Mouse (Mus musculus) heart, embryonic 12.5 days (tissue): Measurements from ENCODE around the gene Limk1. TPM values are rescaled to one million over a fixed set of nuclear protein-coding genes. Genes with fewer than 3 reads are reported as not detected.

ENCODE experiments used
- ATAC-seq: fragments of 200-750 bp; cut with Nextera tagmentation; 2 replicates; pipeline ENCODE4 v1.8.0; 2017; ENCODE audit warnings: moderate TSS enrichment, moderate library complexity; ENCODE audit not compliant: insufficient number of reproducible peaks, low FRiP score
- H3K27ac ChIP-seq: fragments of 300-500 bp; sonication (generic); 2 replicates; pipeline ENCODE4 v1.5.1; 2016; ENCODE audit warnings: mild to moderate bottlenecking, moderate library complexity; ENCODE audit not compliant: poor library complexity, severe bottlenecking
- H3K27me3 ChIP-seq: fragments of 300-500 bp; sonication (generic); replicated peaks from 2 replicates; pipeline ENCODE4 v1.6.1; 2016; ENCODE audit warnings: mild to moderate bottlenecking, moderate library complexity
- H3K36me3 ChIP-seq: fragments of 300-500 bp; sonication (generic); 2 replicates; pipeline ENCODE4 v1.6.1; 2016; ENCODE audit warnings: mild to moderate bottlenecking, moderate library complexity
- H3K4me1 ChIP-seq: fragments of 300-500 bp; sonication (generic); replicated peaks from 2 replicates; pipeline ENCODE4 v1.6.1; 2016; ENCODE audit warnings: mild to moderate bottlenecking
- H3K4me2 ChIP-seq: fragments of 300-500 bp; sonication (generic); 2 replicates; pipeline ENCODE4 v1.6.1; 2016; ENCODE audit warnings: mild to moderate bottlenecking, moderate library complexity
- H3K4me3 ChIP-seq: fragments of 300-500 bp; sonication (generic); 2 replicates; pipeline ENCODE4 v1.5.1; 2016; ENCODE audit warnings: mild to moderate bottlenecking
- H3K9ac ChIP-seq: fragments of 300-500 bp; sonication (generic); 2 replicates; pipeline ENCODE4 v1.6.1; 2016; ENCODE audit warnings: mild to moderate bottlenecking, moderate library complexity
- H3K9me3 ChIP-seq: fragments of 300-500 bp; sonication (generic); replicated peaks from 2 replicates; pipeline ENCODE4 v1.6.1; 2016; ENCODE audit warnings: mild to moderate bottlenecking, moderate library complexity
- WGBS: fragments of 180-500 bp; shearing (Covaris S2); methylation state at CpG from one replicate; pipeline ENCODE4 v1.1.7; 2016; 5-methylcytosine and 5-hydroxymethylcytosine counted together
- polyA plus RNA-seq: library from polyadenylated mRNA; unstranded; fragments of >200 nt; fragmentation: Nextera tagmentation; extraction: Ambion mirVana; gene quantifications from 2 replicates; pipeline ENCODE4 v1.2.1, GENCODE M21; 2016

The Limk1 gene
- polyA plus RNA-seq, 1 experiment from 2014 or later = 4.4 TPM

- H3K27me3 ChIP-seq = peaks cover 33% of the 10 kb centered on the region
- peaks cover 12% of the 10 kb centered on the region; the same call in 1 of the 2 replicates for H3K36me3 ChIP-seq
- H3K4me1 ChIP-seq = peaks cover 1% of the 10 kb centered on the region; the same call in 1 of the 2 replicates
- no peak overlapping the region for H3K4me3 ChIP-seq
- peak; percentile 29; the same call in 1 of the 2 replicates for ATAC-seq
- H3K4me2 ChIP-seq = no peak overlapping the region
- no peaks in the 10 kb centered on the region; the same call in 1 of the 2 replicates for H3K9me3 ChIP-seq
- no peak overlapping the region for H3K9ac ChIP-seq
- H3K27ac ChIP-seq = no peak overlapping the region
Measured at GRCm38 (mm10) chr5:134704157-134704556, 15.8 kb upstream of the Limk1 start.

GRCm38 (mm10) chr5:134695539-134695938 is 7.1 kb upstream of the Limk1 start:
- Histone ChIP-seq H3K27me3 (no peaks in the 10 kb centered on the region), H3K4me2 (no peak overlapping the region), H3K4me1 (peaks cover 11% of the 10 kb centered on the region), H3K9me3 (no peaks in the 10 kb centered on the region; the same call in 1 of the 2 replicates), H3K36me3 (no peaks in the 10 kb centered on the region), H3K4me3 (no peak overlapping the region), H3K9ac (no peak overlapping the region), H3K27ac (no peak overlapping the region)
- WGBS = 35% methylated on average over 2 of the region's 2 CpGs
- no peak for ATAC-seq

- WGBS = 8% methylated on average over 2 of the region's 2 CpGs
- no peak for ATAC-seq
Measured at GRCm38 (mm10) chr5:134695082-134695481, 6.7 kb upstream of the Limk1 start.

GRCm38 (mm10) chr5:134692704-134693103 is 4.3 kb upstream of the Limk1 start:
- no peak overlapping the region for H3K27ac ChIP-seq
- no peak overlapping the region for H3K9ac ChIP-seq
- no peak overlapping the region for H3K4me3 ChIP-seq
- no peak overlapping the region for H3K4me2 ChIP-seq
- WGBS = 90% methylated on average over 1 of the region's 1 CpGs
- no peak for ATAC-seq
- H3K36me3 ChIP-seq = no peaks in the 10 kb centered on the region
- H3K9me3 ChIP-seq = no peaks in the 10 kb centered on the region
- H3K4me1 ChIP-seq = peaks cover 16% of the 10 kb centered on the region
- no peaks in the 10 kb centered on the region for H3K27me3 ChIP-seq

More at GRCm38 (mm10) chr5:134695082-134695481, 6.7 kb upstream of the Limk1 start:
- Histone ChIP-seq H3K36me3 (no peaks in the 10 kb centered on the region), H3K27ac (no peak overlapping the region), H3K9me3 (no peaks in the 10 kb centered on the region; the same call in 1 of the 2 replicates), H3K4me1 (peaks cover 11% of the 10 kb centered on the region), H3K27me3 (no peaks in the 10 kb centered on the region), H3K4me3 (no peak overlapping the region), H3K4me2 (no peak overlapping the region), H3K9ac (no peak overlapping the region)

GRCm38 (mm10) chr5:134688718-134689284 is 403 bp upstream of the Limk1 start:
- Histone ChIP-seq H3K4me1 (peaks cover 13% of the 10 kb centered on the region), H3K36me3 (peaks cover 22% of the 10 kb centered on the region), H3K4me2 (peak overlapping the region; percentile 82), H3K4me3 (peak overlapping the region; percentile 74), H3K9me3 (no peaks in the 10 kb centered on the region), H3K27me3 (no peaks in the 10 kb centered on the region), H3K9ac (peak overlapping the region; percentile 50; the same call in 1 of the 2 replicates), H3K27ac (peak overlapping the region; percentile 64)
- WGBS = under 1% methylated on average over 38 of the region's 38 CpGs
- ATAC-seq = peak; percentile 97

- peak overlapping the region; percentile 74 for H3K4me3 ChIP-seq
- ATAC-seq = no peak
- 0 out of 2 replicates have a peak overlapping the region, but pooled peaks have one; percentile 84 for H3K9ac ChIP-seq
Measured at GRCm38 (mm10) chr5:134687187-134687586, 1.2 kb downstream of the Limk1 start.

GRCm38 (mm10) chr5:134686541-134686940 is 1.9 kb downstream of the Limk1 start:
- peaks cover 32% of the 10 kb centered on the region for H3K36me3 ChIP-seq

More at GRCm38 (mm10) chr5:134687187-134687586, 1.2 kb downstream of the Limk1 start:
- Histone ChIP-seq H3K4me1 (peaks cover 13% of the 10 kb centered on the region), H3K27me3 (no peaks in the 10 kb centered on the region), H3K4me2 (peak overlapping the region; percentile 82), H3K9me3 (no peaks in the 10 kb centered on the region), H3K36me3 (peaks cover 32% of the 10 kb centered on the region), H3K27ac (no peak overlapping the region)
- 80% methylated on average over 1 of the region's 1 CpGs for WGBS

GRCm38 (mm10) chr5:134684398-134684797 is 4.0 kb downstream of the Limk1 start:
- H3K4me3 ChIP-seq = no peak overlapping the region
- ATAC-seq = no peak

More at GRCm38 (mm10) chr5:134686541-134686940, 1.9 kb downstream of the Limk1 start:
- Histone ChIP-seq H3K4me2 (no peak overlapping the region), H3K9me3 (no peaks in the 10 kb centered on the region), H3K27me3 (no peaks in the 10 kb centered on the region), H3K9ac (no peak overlapping the region), H3K4me1 (peaks cover 13% of the 10 kb centered on the region), H3K4me3 (no peak overlapping the region), H3K27ac (no peak overlapping the region)
- WGBS = 85% methylated on average over 6 of the region's 6 CpGs
- no peak for ATAC-seq

GRCm38 (mm10) chr5:134683813-134684212 is 4.6 kb downstream of the Limk1 start:
- Histone ChIP-seq H3K4me2 (no peak overlapping the region), H3K36me3 (peaks cover 32% of the 10 kb centered on the region), H3K4me1 (peaks cover 35% of the 10 kb centered on the region), H3K9ac (no peak overlapping the region), H3K27ac (no peak overlapping the region), H3K4me3 (no peak overlapping the region), H3K9me3 (no peaks in the 10 kb centered on the region), H3K27me3 (no peaks in the 10 kb centered on the region)
- 85% methylated on average over 2 of the region's 2 CpGs for WGBS
- no peak for ATAC-seq

More at GRCm38 (mm10) chr5:134684398-134684797, 4.0 kb downstream of the Limk1 start:
- H3K27ac ChIP-seq = no peak overlapping the region
- no peaks in the 10 kb centered on the region for H3K27me3 ChIP-seq
- H3K9ac ChIP-seq = no peak overlapping the region
- no peaks in the 10 kb centered on the region for H3K9me3 ChIP-seq
- H3K36me3 ChIP-seq = peaks cover 32% of the 10 kb centered on the region
- H3K4me1 ChIP-seq = peaks cover 31% of the 10 kb centered on the region
- 73% methylated on average over 2 of the region's 2 CpGs for WGBS
- no peak overlapping the region for H3K4me2 ChIP-seq

- 23% methylated on average over 12 of the region's 12 CpGs for WGBS
- Histone ChIP-seq H3K9me3 (no peaks in the 10 kb centered on the region), H3K27ac (peak overlapping the region; percentile 56; the same call in 1 of the 2 replicates), H3K4me2 (peak overlapping the region; percentile 14; the same call in 1 of the 2 replicates), H3K27me3 (no peaks in the 10 kb centered on the region), H3K9ac (peak overlapping the region; percentile 46), H3K4me1 (peaks cover 57% of the 10 kb centered on the region), H3K4me3 (no peak overlapping the region), H3K36me3 (peaks cover 21% of the 10 kb centered on the region)
- ATAC-seq = peak; percentile 38
Measured at GRCm38 (mm10) chr5:134680238-134680637, 8.2 kb downstream of the Limk1 start.

- Histone ChIP-seq H3K9ac (0 out of 2 replicates have a peak overlapping the region, but pooled peaks have one; percentile 2), H3K4me3 (no peak overlapping the region), H3K4me1 (peaks cover 65% of the 10 kb centered on the region), H3K27me3 (no peaks in the 10 kb centered on the region), H3K4me2 (no peak overlapping the region), H3K36me3 (peaks cover 11% of the 10 kb centered on the region), H3K27ac (no peak overlapping the region), H3K9me3 (no peaks in the 10 kb centered on the region)
- ATAC-seq = no peak
- WGBS = 45% methylated on average over 8 of the region's 8 CpGs
Measured at GRCm38 (mm10) chr5:134678827-134679546, 9.4 kb downstream of the Limk1 start.
